Mouse (Mus musculus): ENCODE data around the gene Rfpl4. TPM values are rescaled to one million over a fixed set of nuclear protein-coding genes. Genes with fewer than 3 reads are reported as not detected.
A peak's percentile ranks its signal among the peaks of the same experiment; 100 is the strongest.

Rfpl4 gene
- polyA plus RNA-seq, 1 experiment = not detected

- peak overlapping the region; percentile 96 for H3K4me3 ChIP-seq
- TF ChIP-seq E2F4 (IDR thresholded peaks at IDR 0.05; ENCODE audit: insufficient read depth) (no peak), POLR2A (IDR thresholded peaks at IDR 0.05; ENCODE audit: insufficient read length, low read depth) (no peak)
- H3K4me2 ChIP-seq (ENCODE audit: low read depth) = peak overlapping the region; percentile 97
- H3K27me3 ChIP-seq (ENCODE audit: control insufficient read depth, insufficient read depth, insufficient read length) = peaks cover 9% of the 10 kb centered on the region
- no peaks in the 10 kb centered on the region for H3K36me3 ChIP-seq (ENCODE audit: control insufficient read depth, insufficient read depth)
- peaks cover 37% of the 10 kb centered on the region for H3K79me2 ChIP-seq (ENCODE audit: control insufficient read depth, insufficient read depth)
- H3ac ChIP-seq (ENCODE audit: control insufficient read depth, insufficient read length) = peak overlapping the region; percentile 96
These were observed 55.6 kb downstream of the Rfpl4 start for GRCm38 (mm10) chr7:5060944-5061773.

- Histone ChIP-seq H3K79me2 (ENCODE audit: control insufficient read depth, insufficient read depth) (peaks cover 28% of the 10 kb centered on the region), H3K27me3 (ENCODE audit: control insufficient read depth, insufficient read depth, insufficient read length) (peaks cover 13% of the 10 kb centered on the region), H3K36me3 (ENCODE audit: control insufficient read depth, insufficient read depth) (no peaks in the 10 kb centered on the region), H3K4me3 (peak overlapping the region; percentile 96), H3K4me2 (ENCODE audit: low read depth) (peak overlapping the region; percentile 97), H3ac (ENCODE audit: control insufficient read depth, insufficient read length) (peak overlapping the region; percentile 96)
- TF ChIP-seq MYOG (IDR thresholded peaks at IDR 0.05; ENCODE audit: control insufficient read depth in 1 of 3, insufficient read depth in 1 of 3, insufficient read length in 2 of 3, low read depth in 2 of 3) (peak in 1 of 3 experiments; percentile 1), MYOD1 (IDR thresholded peaks at IDR 0.05; ENCODE audit: control insufficient read depth in 1 of 3, insufficient read length in 2 of 3, low read depth in 2 of 3) (no peak)
These were observed 56.5 kb downstream of the Rfpl4 start for GRCm38 (mm10) chr7:5060239-5060731.

Other genes with a start within 250 kb of the Rfpl4 start
- 0.65 TPM for gene Isoc2b, start 246.7 kb downstream of the Rfpl4 start, polyA plus RNA-seq (2012; fragmentation: generic; extraction: Trizol)
- 3.3 TPM for gene Isoc2a, start 239.8 kb downstream of the Rfpl4 start, polyA plus RNA-seq (2012; fragmentation: generic; extraction: Trizol)
- not detected for gene Gm36210, start 210.4 kb downstream of the Rfpl4 start, polyA plus RNA-seq (2012; fragmentation: generic; extraction: Trizol)
- 8.0 TPM for gene Zfp628, start 201.7 kb downstream of the Rfpl4 start, polyA plus RNA-seq (2012; fragmentation: generic; extraction: Trizol)
- gene Nat14, start 194.9 kb downstream of the Rfpl4 start, polyA plus RNA-seq (2012; fragmentation: generic; extraction: Trizol) = 3.1 TPM
- 13.6 TPM for gene Ssc5d, start 191.2 kb downstream of the Rfpl4 start, polyA plus RNA-seq (2012; fragmentation: generic; extraction: Trizol)
- gene Sbk2, start 152.5 kb downstream of the Rfpl4 start, polyA plus RNA-seq (2012; fragmentation: generic; extraction: Trizol) = 7.1 TPM
- gene Sbk3, start 145.8 kb downstream of the Rfpl4 start, polyA plus RNA-seq (2012; fragmentation: generic; extraction: Trizol) = 0.34 TPM
- 16.3 TPM for gene Zfp579, start 120.8 kb downstream of the Rfpl4 start, polyA plus RNA-seq (2012; fragmentation: generic; extraction: Trizol)
- gene Zfp524, start 102.5 kb downstream of the Rfpl4 start, polyA plus RNA-seq (2012; fragmentation: generic; extraction: Trizol) = 15.7 TPM
- 22.8 TPM for gene Fiz1, start 102.3 kb downstream of the Rfpl4 start, polyA plus RNA-seq (2012; fragmentation: generic; extraction: Trizol)
- gene Gm44973, start 101.5 kb downstream of the Rfpl4 start, polyA plus RNA-seq (2012; fragmentation: generic; extraction: Trizol) = not detected
- gene Zfp865, start 96.6 kb downstream of the Rfpl4 start, polyA plus RNA-seq (2012; fragmentation: generic; extraction: Trizol) = 18.1 TPM
- 0.19 TPM for gene Ccdc106, start 96.4 kb downstream of the Rfpl4 start, polyA plus RNA-seq (2012; fragmentation: generic; extraction: Trizol)
- gene 4632433K11Rik, start 82.8 kb downstream of the Rfpl4 start, polyA plus RNA-seq (2012; fragmentation: generic; extraction: Trizol) = not detected
- 1.5 TPM for gene Zfp784, start 78.5 kb downstream of the Rfpl4 start, polyA plus RNA-seq (2012; fragmentation: generic; extraction: Trizol)
- 13.1 TPM for gene Zfp580, start 65.4 kb downstream of the Rfpl4 start, polyA plus RNA-seq (2012; fragmentation: generic; extraction: Trizol)
- 159 TPM for gene U2af2, start 54.8 kb downstream of the Rfpl4 start, polyA plus RNA-seq (2012; fragmentation: generic; extraction: Trizol)
- 118 TPM for gene Epn1, start 36.7 kb downstream of the Rfpl4 start, polyA plus RNA-seq (2012; fragmentation: generic; extraction: Trizol)
- 0.10 TPM for gene Rasl2-9, start 9.0 kb upstream of the Rfpl4 start, polyA plus RNA-seq (2012; fragmentation: generic; extraction: Trizol)
- not detected for gene Vmn1r55, start 32.7 kb upstream of the Rfpl4 start, polyA plus RNA-seq (2012; fragmentation: generic; extraction: Trizol)
- not detected for gene Vmn1r56, start 79.8 kb upstream of the Rfpl4 start, polyA plus RNA-seq (2012; fragmentation: generic; extraction: Trizol)
- not detected for gene Vmn1r57, start 101.5 kb upstream of the Rfpl4 start, polyA plus RNA-seq (2012; fragmentation: generic; extraction: Trizol)
- not detected for gene Gm5065, start 233.6 kb upstream of the Rfpl4 start, polyA plus RNA-seq (2012; fragmentation: generic; extraction: Trizol)
- gene Nlrp2, start 234.1 kb upstream of the Rfpl4 start, polyA plus RNA-seq (2012; fragmentation: generic; extraction: Trizol) = not detected

Data from myocyte (in vitro differentiated cells).